Mouse (Mus musculus) lung, postnatal 0 days (tissue): ENCODE measurements around the gene Slc35e3. TPM values are rescaled to one million over a fixed set of nuclear protein-coding genes. Genes with fewer than 3 reads are reported as not detected.

ENCODE experiments used
- ATAC-seq: fragments of 200-750 bp; cut with Nextera tagmentation; 2 replicates; pipeline ENCODE4 v1.8.0; 2017; ENCODE audit warnings: moderate library complexity
- DNase-seq: peaks from one replicate; pipeline ENCODE4 v3.0.0-alpha.2; 2016; ENCODE audit warnings: low spot score
- H3K27ac ChIP-seq: fragments of 300-500 bp; sonication (generic); 2 replicates; pipeline ENCODE4 v1.5.1; 2014; ENCODE audit warnings: antibody characterized with exemption, mild to moderate bottlenecking, low read length, mixed read lengths
- H3K27me3 ChIP-seq: fragments of 300-500 bp; sonication (generic); replicated peaks from 2 replicates; pipeline ENCODE4 v1.6.1; 2014; ENCODE audit warnings: low read length, mixed read lengths; ENCODE audit not compliant: insufficient read depth
- H3K36me3 ChIP-seq: fragments of 300-500 bp; sonication (generic); 2 replicates; pipeline ENCODE4 v1.6.1; 2014; ENCODE audit warnings: low read length, mixed read lengths; ENCODE audit not compliant: insufficient read depth
- H3K4me1 ChIP-seq: fragments of 300-500 bp; sonication (generic); 2 replicates; pipeline ENCODE4 v1.6.1; 2014; ENCODE audit warnings: antibody characterized with exemption, low read depth, low read length, mixed read lengths; ENCODE audit not compliant: insufficient read depth
- H3K4me2 ChIP-seq: fragments of 300-500 bp; sonication (generic); replicated peaks from 2 replicates; pipeline ENCODE4 v1.6.1; 2014; ENCODE audit warnings: low read depth, mild to moderate bottlenecking, low read length, moderate library complexity, mixed read lengths
- H3K4me3 ChIP-seq: fragments of 300-500 bp; sonication (generic); 2 replicates; pipeline ENCODE4 v1.5.1; 2014; ENCODE audit warnings: low read depth, low read length
- H3K9ac ChIP-seq: fragments of 300-500 bp; sonication (generic); replicated peaks from 2 replicates; pipeline ENCODE4 v1.6.1; 2014; ENCODE audit warnings: low read depth, mild to moderate bottlenecking
- H3K9me3 ChIP-seq: fragments of 300-500 bp; sonication (generic); 2 replicates; pipeline ENCODE4 v1.6.1; 2016; ENCODE audit warnings: low read length, mixed read lengths
- CTCF ChIP-seq: IDR thresholded peaks from 2 replicates; pipeline ENCODE4 v1.5.1; 2016; ENCODE audit warnings: antibody characterized with exemption, mild to moderate bottlenecking
- EP300 ChIP-seq: IDR thresholded peaks from 2 replicates; pipeline ENCODE4 v1.6.1; 2016; ENCODE audit warnings: antibody characterized with exemption, mild to moderate bottlenecking, control low read depth
- WGBS: fragments of 180-500 bp; shearing (Covaris S2); extraction: QIAGEN DNeasy Blood & Tissue Kit; methylation state at CpG from one replicate; pipeline ENCODE4 v1.1.7; 2014; 5-methylcytosine and 5-hydroxymethylcytosine counted together
- polyA plus RNA-seq: library from polyadenylated mRNA; unstranded; fragments of >200 nt; fragmentation: Nextera tagmentation; extraction: Ambion mirVana; gene quantifications from 2 replicates; pipeline ENCODE4 v1.2.1, GENCODE M21; 2015

Gene Slc35e3
- polyA plus RNA-seq, 1 experiment from 2014 or later: 17.2 TPM

DNA sequence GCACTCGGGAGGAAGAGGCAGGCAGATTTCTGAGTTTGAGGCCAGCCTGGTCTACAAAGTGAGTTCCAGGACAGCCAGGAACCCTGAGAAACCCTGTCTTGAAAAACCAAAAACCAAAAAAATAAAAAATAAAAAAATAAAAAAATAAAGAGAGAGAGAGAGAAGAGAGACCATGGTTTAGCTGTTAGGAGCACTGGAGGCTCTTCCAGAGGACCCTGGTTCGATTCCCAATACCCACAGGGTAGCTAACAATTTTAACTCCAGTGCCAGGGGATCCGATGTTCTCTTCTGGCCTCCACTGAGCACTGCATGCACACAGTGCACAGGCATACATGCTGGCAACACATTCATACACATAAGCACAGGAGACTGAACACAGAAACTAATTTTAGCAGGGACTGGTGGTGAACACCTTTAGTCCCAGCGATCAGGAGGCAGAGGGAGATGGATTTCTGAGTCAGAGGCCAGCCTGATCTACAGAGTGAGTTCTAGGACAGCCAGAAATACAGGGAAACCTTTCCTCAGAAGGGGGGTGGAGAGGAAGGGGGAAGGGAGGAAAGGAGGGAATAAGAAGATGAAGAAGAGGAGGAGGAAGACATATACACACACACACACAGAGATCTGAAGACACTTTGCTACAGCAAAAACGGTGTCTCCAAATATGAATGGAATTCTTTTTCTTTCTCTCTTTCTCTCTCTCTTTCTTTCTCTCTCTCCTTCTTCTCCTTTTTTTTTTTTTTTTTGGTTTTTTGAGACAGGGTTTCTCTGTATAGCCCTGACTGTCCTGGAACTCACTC, 6.9 kb upstream of the Slc35e3 start:
- no peak overlapping the region for H3K9ac ChIP-seq
- 98% methylated on average over 5 of the region's 5 CpGs for WGBS

DNA sequence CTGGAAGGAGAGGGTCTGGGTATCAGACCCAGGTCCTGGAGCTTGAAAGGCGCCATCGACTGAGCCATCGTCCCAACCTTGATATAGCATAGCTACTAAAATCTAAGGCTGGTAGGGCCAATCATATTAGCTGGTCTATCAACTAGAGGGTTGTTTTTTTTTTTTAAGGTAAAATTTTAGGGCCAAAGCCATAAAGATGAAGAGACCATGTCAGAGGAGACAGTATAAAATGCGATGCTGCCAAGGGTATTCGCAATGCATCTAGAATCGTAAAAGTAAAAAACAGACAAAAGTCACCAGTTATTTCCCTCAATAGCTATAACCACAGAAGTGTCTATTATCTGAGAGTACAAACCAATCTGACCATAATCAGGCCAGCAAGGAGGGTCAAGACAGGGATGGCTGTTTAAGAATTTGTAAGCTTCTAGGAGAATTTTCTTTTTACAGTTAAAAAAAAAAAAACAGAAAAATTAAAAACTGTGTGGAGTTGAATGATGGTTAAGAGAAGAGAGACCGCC, 6.2 kb upstream of the Slc35e3 start:
- TF ChIP-seq CTCF: no peak
- no peak for TF ChIP-seq EP300
- no peak for ATAC-seq

More for the DNA sequence above, 6.9 kb upstream of the Slc35e3 start:
- DNase-seq: no peak
- ATAC-seq: no peak
- TF ChIP-seq CTCF (no peak), EP300 (no peak)
- Histone ChIP-seq H3K27me3 (no peaks in the 10 kb centered on the region), H3K4me3 (no peak overlapping the region), H3K27ac (no peak overlapping the region), H3K4me1 (no peaks in the 10 kb centered on the region), H3K9me3 (no peaks in the 10 kb centered on the region), H3K36me3 (peaks cover 21% of the 10 kb centered on the region; the same call in 1 of the 2 replicates), H3K4me2 (no peak overlapping the region)

DNA sequence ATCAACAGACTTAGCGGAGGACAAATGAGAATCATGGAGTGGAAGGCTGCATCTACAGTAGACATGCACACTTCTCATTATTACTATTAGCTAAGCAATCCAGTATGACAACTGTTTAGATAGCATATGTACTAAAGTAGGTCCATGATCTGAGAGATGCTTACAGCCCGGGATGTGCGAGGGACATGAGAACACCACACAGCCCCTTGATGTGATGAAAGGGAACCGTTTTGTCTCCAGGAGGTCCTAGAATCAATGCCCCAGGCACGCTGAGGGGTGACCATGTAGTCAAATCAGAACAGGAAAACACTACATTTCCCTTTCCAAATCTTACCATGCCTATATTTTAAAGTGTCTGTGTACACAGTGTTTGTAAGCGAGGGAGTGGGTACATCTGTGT, 5.6 kb upstream of the Slc35e3 start:
- Histone ChIP-seq H3K4me2 (no peak overlapping the region), H3K4me1 (no peaks in the 10 kb centered on the region), H3K4me3 (no peak overlapping the region), H3K9ac (no peak overlapping the region), H3K27ac (no peak overlapping the region), H3K27me3 (no peaks in the 10 kb centered on the region), H3K9me3 (no peaks in the 10 kb centered on the region), H3K36me3 (peaks cover 11% of the 10 kb centered on the region; the same call in 1 of the 2 replicates)
- ATAC-seq (no peak), DNase-seq (no peak)
- TF ChIP-seq CTCF (no peak), EP300 (no peak)
- WGBS: 99% methylated on average over 6 of the region's 6 CpGs

More for the DNA sequence above, 6.2 kb upstream of the Slc35e3 start:
- Histone ChIP-seq H3K4me3 (no peak overlapping the region), H3K9me3 (no peaks in the 10 kb centered on the region), H3K27ac (no peak overlapping the region), H3K4me2 (no peak overlapping the region), H3K9ac (no peak overlapping the region), H3K36me3 (peaks cover 17% of the 10 kb centered on the region; the same call in 1 of the 2 replicates), H3K27me3 (no peaks in the 10 kb centered on the region), H3K4me1 (no peaks in the 10 kb centered on the region)
- DNase-seq: no peak
- WGBS: 98% methylated on average over 7 of the region's 7 CpGs

DNA sequence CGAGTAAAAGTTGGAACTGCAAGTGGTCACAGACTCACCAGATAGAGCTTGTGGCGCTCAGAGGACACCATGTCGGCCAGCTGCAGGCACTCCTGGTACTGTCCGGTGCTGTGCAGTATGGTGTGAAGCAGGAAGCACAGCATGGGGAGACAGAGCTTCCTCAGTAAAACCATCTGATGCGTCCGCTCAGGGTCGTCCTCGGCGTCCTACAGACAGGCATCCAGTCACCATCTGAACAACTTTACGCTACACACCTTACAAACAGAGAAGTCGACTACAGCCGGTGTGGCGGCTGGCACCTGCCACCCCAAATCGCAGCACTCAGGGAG, 5.1 kb upstream of the Slc35e3 start:
- no peaks in the 10 kb centered on the region for H3K4me1 ChIP-seq
- H3K36me3 ChIP-seq: peaks cover 10% of the 10 kb centered on the region; the same call in 1 of the 2 replicates
- no peak overlapping the region for H3K9ac ChIP-seq
- TF ChIP-seq EP300 (no peak), CTCF (no peak)
- H3K4me3 ChIP-seq: no peak overlapping the region
- no peaks in the 10 kb centered on the region for H3K27me3 ChIP-seq
- no peaks in the 10 kb centered on the region for H3K9me3 ChIP-seq
- no peak overlapping the region for H3K4me2 ChIP-seq
- 97% methylated on average over 14 of the region's 14 CpGs for WGBS
- H3K27ac ChIP-seq: no peak overlapping the region
- DNase-seq (no peak), ATAC-seq (no peak)

DNA sequence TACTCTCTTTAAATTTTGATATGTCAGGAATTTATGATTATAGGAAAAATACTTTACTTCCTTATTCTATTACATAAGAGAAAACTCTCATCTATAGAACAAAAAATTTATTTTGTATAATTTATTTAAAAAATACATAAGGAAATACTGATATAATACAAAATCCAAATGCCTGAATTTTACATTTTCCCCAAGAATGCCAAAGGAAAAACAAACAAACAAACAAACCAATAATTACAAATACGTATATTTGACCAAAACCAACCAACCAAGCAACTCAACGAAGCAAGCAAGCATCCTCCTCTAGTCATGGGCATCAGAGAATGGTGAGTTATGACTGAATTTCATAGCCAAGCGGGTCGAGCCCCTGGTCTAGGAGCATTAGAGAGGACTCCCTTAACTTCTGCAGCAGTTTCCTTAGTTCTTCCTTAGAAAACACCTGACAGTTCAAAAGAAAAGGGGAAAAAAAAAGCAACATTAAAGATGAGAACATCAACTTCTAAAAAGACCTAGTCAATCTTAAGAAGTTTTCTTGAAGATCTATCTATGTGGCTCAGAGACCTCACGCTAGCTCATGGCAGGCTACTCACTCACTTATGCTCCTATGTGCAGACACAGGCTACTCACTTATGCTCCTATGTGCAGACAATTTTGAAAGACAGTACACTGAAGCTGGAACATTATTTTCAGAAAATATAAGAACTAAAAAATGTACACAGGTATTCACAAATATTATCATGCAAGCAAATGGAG, 4.5 kb upstream of the Slc35e3 start:
- WGBS: 98% methylated on average over 5 of the region's 5 CpGs
- no peak overlapping the region for H3K9ac ChIP-seq
- ATAC-seq (no peak), DNase-seq (no peak)
- H3K4me2 ChIP-seq: no peak overlapping the region
- H3K27ac ChIP-seq: no peak overlapping the region
- TF ChIP-seq EP300 (no peak), CTCF (no peak)
- no peaks in the 10 kb centered on the region for H3K27me3 ChIP-seq
- peaks cover 10% of the 10 kb centered on the region; the same call in 1 of the 2 replicates for H3K36me3 ChIP-seq
- no peaks in the 10 kb centered on the region for H3K4me1 ChIP-seq
- no peak overlapping the region for H3K4me3 ChIP-seq
- no peaks in the 10 kb centered on the region for H3K9me3 ChIP-seq

DNA sequence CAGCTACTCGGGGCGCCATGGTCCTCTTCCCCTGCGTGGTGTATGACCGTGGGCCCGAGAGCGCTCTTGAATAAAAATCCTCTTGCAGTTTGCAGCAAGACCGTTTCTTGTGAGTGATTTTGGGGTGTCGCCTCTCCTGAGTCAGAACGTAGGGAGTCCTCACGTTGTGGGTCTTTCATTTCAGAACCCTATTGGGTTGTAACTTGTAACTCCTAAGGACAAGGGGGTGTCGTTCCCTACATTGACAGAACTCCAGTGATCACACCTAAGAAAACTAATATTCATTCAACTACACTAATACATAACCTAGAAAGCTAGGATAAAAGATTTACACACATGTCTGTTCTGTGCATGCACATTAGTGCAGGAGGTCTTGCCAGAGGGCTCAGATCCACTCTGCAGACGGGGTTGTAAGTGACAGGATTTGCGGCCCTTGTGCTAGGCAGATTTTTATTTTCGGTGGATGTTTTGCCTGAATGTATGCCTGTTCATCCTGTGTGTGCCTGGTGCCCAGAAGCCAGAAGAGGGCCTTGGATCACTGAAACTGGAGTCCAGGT, 3.7 kb upstream of the Slc35e3 start:
- TF ChIP-seq CTCF (no peak), EP300 (no peak)
- H3K9me3 ChIP-seq: no peaks in the 10 kb centered on the region
- no peak for ATAC-seq

More for the DNA sequence above, 3.7 kb upstream of the Slc35e3 start:
- Histone ChIP-seq H3K27ac (no peak overlapping the region), H3K4me3 (no peak overlapping the region), H3K4me2 (no peak overlapping the region), H3K9ac (no peak overlapping the region), H3K36me3 (peaks cover 10% of the 10 kb centered on the region; the same call in 1 of the 2 replicates), H3K27me3 (no peaks in the 10 kb centered on the region), H3K4me1 (no peaks in the 10 kb centered on the region)
- 92% methylated on average over 14 of the region's 14 CpGs for WGBS
- DNase-seq: no peak
